Mouse (Mus musculus) CH12.LX (cell line): Measurements from ENCODE around the gene Psmc1. TPM values are rescaled to one million over a fixed set of nuclear protein-coding genes. Genes with fewer than 3 reads are reported as not detected.

Source experiments
- DNase-seq: peaks from one replicate; pipeline ENCODE4 v3.0.0-alpha.2; 2013; ENCODE audit errors: extremely low read depth
- H3K27ac ChIP-seq: 2 replicates; pipeline ENCODE4 v1.5.1; 2012; ENCODE audit warnings: low read depth, mild to moderate bottlenecking, control low read depth, moderate library complexity; ENCODE audit not compliant: insufficient read depth
- H3K27me3 ChIP-seq: replicated peaks from 2 replicates; pipeline ENCODE3; 2012; ENCODE audit warnings: inconsistent platforms
- H3K36me3 ChIP-seq, 2 experiments: replicated peaks in 1 of 2; 2 replicates each; pipeline versions ENCODE3 to v1.6.1; 2012; ENCODE audit warnings: inconsistent platforms in 1 of 2, low read length in 1 of 2, mild to moderate bottlenecking in 1 of 2, mixed read lengths in 1 of 2, moderate library complexity in 1 of 2; ENCODE audit not compliant: control insufficient read depth in 1 of 2, insufficient read depth in 1 of 2
- H3K4me1 ChIP-seq, 2 experiments: 2 replicates each; pipeline ENCODE4 v1.6.1; 2012; ENCODE audit warnings: inconsistent platforms in 1 of 2, moderate library complexity in 1 of 2; ENCODE audit not compliant: insufficient read depth in 2 of 2, control insufficient read depth in 1 of 2
- H3K4me2 ChIP-seq: 2 replicates; pipeline ENCODE4 v1.6.1; 2012; ENCODE audit warnings: low read depth, mild to moderate bottlenecking, control low read depth; ENCODE audit not compliant: poor library complexity, insufficient read depth, severe bottlenecking
- H3K4me3 ChIP-seq, 3 experiments: fragments of 150-350 bp in 1 of 3; sonication (generic) in 1 of 3; replicated peaks in 1 of 3; 2 replicates each; pipeline versions ENCODE3 to v1.5.1; 2011 to 2012; ENCODE audit warnings: low read depth in 2 of 3, low read length in 2 of 3, mild to moderate bottlenecking in 2 of 3, moderate library complexity in 2 of 3, control low read depth in 1 of 3, improper control_type of control experiment in 1 of 3, inconsistent platforms in 1 of 3, mixed read lengths in 1 of 3; ENCODE audit not compliant: poor library complexity in 1 of 3
- H3K79me2 ChIP-seq: replicated peaks from 2 replicates; pipeline ENCODE4 v1.6.1; 2012; ENCODE audit warnings: mild to moderate bottlenecking, moderate library complexity; ENCODE audit not compliant: control insufficient read depth, poor library complexity, insufficient read depth, severe bottlenecking; ENCODE audit errors: extremely low read depth
- H3K9ac ChIP-seq: 2 replicates; pipeline ENCODE4 v1.6.1; 2012; ENCODE audit warnings: low read depth, mild to moderate bottlenecking, control low read depth, moderate library complexity; ENCODE audit not compliant: insufficient read depth
- H3K9me3 ChIP-seq: replicated peaks from 2 replicates; pipeline ENCODE3; 2012; ENCODE audit warnings: low read length, inconsistent platforms, mixed read lengths
- BHLHE40 ChIP-seq: IDR thresholded peaks from 2 replicates; pipeline ENCODE4 v1.6.1; 2011; ENCODE audit warnings: mild to moderate bottlenecking, low read depth, low read length, improper control_type of control experiment
- CTCF ChIP-seq, 2 experiments: IDR thresholded peaks in 1 of 2; conservative IDR thresholded peaks in 1 of 2; 2 replicates each; pipeline ENCODE4 v1.5.1; 2011 to 2012; ENCODE audit warnings: low read depth in 2 of 2, low read length in 2 of 2, improper control_type of control experiment in 1 of 2, inconsistent platforms in 1 of 2, mild to moderate bottlenecking in 1 of 2, moderate library complexity in 1 of 2
- E2F4 ChIP-seq: IDR thresholded peaks from 2 replicates; pipeline ENCODE4 v1.6.1; 2011; ENCODE audit warnings: low read depth, low read length, improper control_type of control experiment; ENCODE audit not compliant: insufficient replicate concordance
- JUN ChIP-seq: IDR thresholded peaks from 2 replicates; pipeline ENCODE4 v1.6.1; 2011; ENCODE audit warnings: low read depth, mild to moderate bottlenecking, low read length, improper control_type of control experiment, moderate library complexity; ENCODE audit not compliant: insufficient read depth
- JUND ChIP-seq: conservative IDR thresholded peaks from 2 replicates; pipeline ENCODE4 v1.6.1; 2011; ENCODE audit warnings: low read depth, low read length, improper control_type of control experiment
- KAT2A ChIP-seq: IDR thresholded peaks from 2 replicates; pipeline ENCODE4 v1.6.1; 2012; ENCODE audit warnings: low read length, improper control_type of control experiment, inconsistent platforms; ENCODE audit not compliant: insufficient replicate concordance
- MAFK ChIP-seq: IDR thresholded peaks from 2 replicates; pipeline ENCODE4 v1.6.1; 2011; ENCODE audit warnings: low read length, improper control_type of control experiment; ENCODE audit not compliant: insufficient replicate concordance
- PAX5 ChIP-seq: IDR thresholded peaks from 2 replicates; pipeline ENCODE4 v1.6.1; 2012; ENCODE audit warnings: low read length, inconsistent platforms, mixed read lengths
- POLR2A ChIP-seq: IDR thresholded peaks from 2 replicates; pipeline ENCODE4 v1.6.1; 2011; ENCODE audit warnings: low read depth, mild to moderate bottlenecking, improper control_type of control experiment, low read length
- RAD21 ChIP-seq: IDR thresholded peaks from 2 replicates; pipeline ENCODE4 v1.6.1; 2011; ENCODE audit warnings: low read depth, mild to moderate bottlenecking, low read length, improper control_type of control experiment, moderate library complexity
- RCOR1 ChIP-seq: conservative IDR thresholded peaks from 2 replicates; pipeline ENCODE4 v1.6.1; 2012; ENCODE audit warnings: low read depth, mild to moderate bottlenecking, inconsistent platforms, low read length, improper control_type of control experiment
- SMC3 ChIP-seq: IDR thresholded peaks from 2 replicates; pipeline ENCODE4 v1.6.1; 2011; ENCODE audit warnings: low read depth, low read length, improper control_type of control experiment
- ZC3H11A ChIP-seq: IDR thresholded peaks from 2 replicates; pipeline ENCODE4 v1.6.1; 2012; ENCODE audit warnings: low read depth, mild to moderate bottlenecking, inconsistent platforms, low read length, improper control_type of control experiment
- ZMIZ1 ChIP-seq: IDR thresholded peaks from 2 replicates; pipeline ENCODE4 v1.6.1; 2012; ENCODE audit warnings: low read depth, mild to moderate bottlenecking, inconsistent platforms, low read length, improper control_type of control experiment
- dilution Hi-C: fragments of 300-500 bp; cut with MboI; formaldehyde crosslinking; loops from 2 replicates; pipeline ENCODE4 v1.14.3; 2020; ENCODE audit warnings: low sequenced_read_pairs; ENCODE audit not compliant: extremely low pct_unique_long_range_greater_than_20kb, extremely low pct_ligation_motif_present
- in situ Hi-C: fragments of 300-500 bp; cut with MboI; formaldehyde crosslinking; loops from 3 replicates; pipeline ENCODE4 v1.14.3; 2019; ENCODE audit warnings: low sequenced_read_pairs, low pct_ligation_motif_present, low pct_unique_long_range_greater_than_20kb, mixed read lengths
- polyA plus RNA-seq: library from polyadenylated mRNA; unstranded; fragments of >175 nt; gene quantifications from 2 replicates; pipeline ENCODE4 v1.2.1, GENCODE M21; 2012; ENCODE audit warnings: low read depth; ENCODE audit not compliant: insufficient read length
- total RNA-seq, 2 experiments: library from RNA; depleted of rRNA; stranded (reverse); fragments of 300-350 nt in 1 of 2; fragments of >200 nt in 1 of 2; gene quantifications; 2 replicates each; pipeline ENCODE4 v1.2.3; 2012 to 2014

The Psmc1 gene
- total and polyA plus RNA-seq, 3 experiments: 244 to 501 (median 278) TPM

DNA sequence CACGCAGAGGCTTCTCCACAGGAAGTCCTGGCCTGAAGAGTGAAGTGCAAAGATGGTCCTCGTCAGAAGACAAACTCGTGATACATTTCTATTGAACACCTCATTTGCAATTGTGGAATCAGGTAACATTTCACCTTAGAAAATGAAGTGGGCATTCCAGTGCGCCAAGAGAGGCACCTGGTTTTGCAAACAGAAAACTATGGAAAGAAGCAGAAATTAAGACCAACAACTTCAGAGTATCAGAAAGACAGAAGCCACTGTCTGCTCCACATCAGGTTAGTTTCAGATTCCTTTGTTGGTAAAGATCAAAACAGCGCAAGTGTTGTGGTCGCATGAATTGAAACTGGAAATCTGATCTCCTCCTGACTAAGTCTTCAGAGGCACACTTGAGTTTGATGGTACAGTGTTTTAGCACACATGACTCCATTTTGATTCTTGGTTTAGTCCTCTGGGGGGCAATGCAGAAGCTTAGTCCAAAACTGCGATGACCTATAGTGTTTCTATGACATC lies 55.1 kb downstream of the Psmc1 start:
- Histone ChIP-seq H3K27me3 (no peaks in the 10 kb centered on the region), H3K9me3 (no peaks in the 10 kb centered on the region), H3K27ac (no peak overlapping the region), H3K36me3 (no peaks in the 10 kb centered on the region), H3K9ac (no peak overlapping the region), H3K79me2 (no peaks in the 10 kb centered on the region), H3K4me1 (peaks cover 7 to 15% of the 10 kb centered on the region in 2 experiments), H3K4me2 (no peak overlapping the region), H3K4me3 (no peak overlapping the region)
- dilution Hi-C loops (no loop called here), in situ Hi-C loops (loop anchor here (10.0 kb wide), 3 partner anchors 260 to 680 kb away; no protein-coding TSS in a partner anchor)
- TF ChIP-seq JUN: no peak
- TF ChIP-seq JUND: no peak
- no peak for DNase-seq

GRCm38 (mm10) chr12:100166177-100166576 lies 56.2 kb downstream of the Psmc1 start:
- in situ Hi-C loops: loop anchor here (10.0 kb wide), 3 partner anchors 259 to 679 kb away; no protein-coding TSS in a partner anchor
- no peak overlapping the region for H3K27ac ChIP-seq
- peak; percentile 35 for DNase-seq
- peaks cover 7 to 14% of the 10 kb centered on the region in 2 experiments for H3K4me1 ChIP-seq
- H3K36me3 ChIP-seq: no peaks in the 10 kb centered on the region
- peak; percentile 49; the same call in 1 of the 2 replicates for TF ChIP-seq ZC3H11A
- no peak for TF ChIP-seq ZMIZ1
- no peak for TF ChIP-seq PAX5
- no peak for TF ChIP-seq BHLHE40
- no peak for TF ChIP-seq POLR2A
- TF ChIP-seq SMC3: peak; percentile 74
- TF ChIP-seq CTCF (conservative IDR thresholded peaks at IDR 0.05 in 1 of 2, IDR thresholded peaks at IDR 0.05 in 1 of 2; ENCODE audit: low read depth in 2 of 2, low read length in 2 of 2): peak in 1 of 2 experiments; percentile 84; a peak in 2 of 4 replicates
- TF ChIP-seq RCOR1: no peak
- TF ChIP-seq RAD21: peak; percentile 86
- TF ChIP-seq, all 38 proteins: peak for 4
- no peaks in the 10 kb centered on the region for H3K27me3 ChIP-seq
- H3K9me3 ChIP-seq: no peaks in the 10 kb centered on the region
- dilution Hi-C loops: no loop called here
- no peak overlapping the region for H3K4me2 ChIP-seq
- H3K9ac ChIP-seq: no peak overlapping the region
- no peak overlapping the region for H3K4me3 ChIP-seq
- H3K79me2 ChIP-seq: no peaks in the 10 kb centered on the region

GRCm38 (mm10) chr12:100166939-100167338 lies 57.0 kb downstream of the Psmc1 start:
- no peaks in the 10 kb centered on the region for H3K9me3 ChIP-seq
- no peak for TF ChIP-seq KAT2A
- TF ChIP-seq E2F4: no peak
- TF ChIP-seq RCOR1: no peak
- TF ChIP-seq MAFK: no peak
- no peak for TF ChIP-seq ZMIZ1
- TF ChIP-seq, all 38 proteins: peak for 0
- Histone ChIP-seq H3K4me2 (no peak overlapping the region), H3K36me3 (no peaks in the 10 kb centered on the region), H3K27ac (no peak overlapping the region), H3K27me3 (no peaks in the 10 kb centered on the region), H3K9ac (no peak overlapping the region), H3K79me2 (no peaks in the 10 kb centered on the region), H3K4me1 (peaks cover 7 to 14% of the 10 kb centered on the region in 2 experiments), H3K4me3 (no peak overlapping the region)
- dilution Hi-C loops (no loop called here), in situ Hi-C loops (loop anchor here (10.0 kb wide), 3 partner anchors 258 to 678 kb away; no protein-coding TSS in a partner anchor)
- DNase-seq: no peak
